Mouse (Mus musculus): Measurements from ENCODE around the gene Trmt2b. TPM values are rescaled to one million over a fixed set of nuclear protein-coding genes. Genes with fewer than 3 reads are reported as not detected.
"Not testable (repeated sequence)": the region's sequence is repeated elsewhere in the genome, so short reads cannot be mapped to it uniquely, and the experiment has no call there.

Trmt2b gene
- total RNA-seq, 4 experiments from 2014 or later = 40.1 to 63.5 (median 55.3) TPM

DNA sequence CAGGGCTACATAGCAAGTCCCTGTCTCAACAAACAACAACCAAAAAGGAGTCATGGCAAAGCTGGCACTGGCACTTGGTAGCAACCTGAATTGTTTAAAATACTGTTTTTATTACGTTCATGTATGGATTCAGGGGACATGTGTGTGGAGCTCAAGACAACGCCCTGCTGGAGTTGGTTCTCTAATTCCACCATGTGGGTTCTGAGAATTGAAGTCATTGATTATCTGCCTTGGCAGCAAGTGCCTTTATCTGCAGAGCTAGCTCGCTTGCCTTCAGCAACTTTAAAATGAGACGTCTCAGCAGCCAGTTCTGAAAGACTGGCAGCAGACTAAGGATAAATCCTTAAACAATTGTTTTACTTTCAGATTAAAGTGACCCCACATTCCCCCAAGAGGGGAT is 58.6 kb downstream of the Trmt2b start:
- no peak for DNase-seq

DNA sequence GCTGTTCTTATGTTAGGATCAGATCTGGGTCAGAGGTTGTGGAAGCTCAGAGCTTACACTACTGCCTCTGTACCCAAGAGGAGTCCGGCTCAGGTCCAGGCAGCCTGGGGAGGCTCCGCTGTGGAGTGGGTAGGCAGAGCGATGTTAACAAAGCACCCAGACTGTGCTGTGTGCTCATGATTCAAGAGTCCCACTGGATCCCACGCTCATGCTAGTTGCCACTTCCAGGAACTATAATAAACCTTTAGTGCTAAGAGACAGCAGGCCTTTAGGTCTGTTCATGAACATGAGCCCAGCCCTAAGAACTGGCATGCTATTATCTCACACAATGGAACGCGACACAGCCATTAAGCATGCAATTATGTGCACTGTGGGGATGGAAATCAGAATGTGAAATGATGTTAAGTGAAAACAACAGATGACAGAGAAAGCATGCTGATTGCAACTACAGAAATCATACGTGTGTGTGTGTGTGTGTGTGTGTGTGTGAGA is 65.6 kb downstream of the Trmt2b start:
- no peak for DNase-seq

DNA sequence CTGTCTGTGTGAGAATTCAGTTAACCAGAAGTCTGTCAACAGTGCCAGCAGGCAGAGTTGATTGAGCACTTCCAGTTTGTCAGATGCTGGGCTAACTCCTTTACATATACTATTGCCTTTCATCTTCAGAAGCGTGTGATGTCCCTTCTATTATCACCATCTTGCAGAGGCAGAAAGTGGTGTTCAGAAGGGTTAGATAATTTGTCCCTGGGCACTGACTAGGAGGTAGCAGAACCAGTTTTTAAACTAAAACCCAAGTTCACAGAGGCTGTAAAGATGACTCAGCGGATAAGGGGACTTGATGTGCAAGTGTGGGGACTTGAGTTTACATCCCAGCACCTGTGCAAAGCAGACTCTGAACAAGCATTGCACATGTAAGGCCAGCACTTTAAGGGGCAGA is 68.3 kb downstream of the Trmt2b start:
- no peak for DNase-seq

DNA sequence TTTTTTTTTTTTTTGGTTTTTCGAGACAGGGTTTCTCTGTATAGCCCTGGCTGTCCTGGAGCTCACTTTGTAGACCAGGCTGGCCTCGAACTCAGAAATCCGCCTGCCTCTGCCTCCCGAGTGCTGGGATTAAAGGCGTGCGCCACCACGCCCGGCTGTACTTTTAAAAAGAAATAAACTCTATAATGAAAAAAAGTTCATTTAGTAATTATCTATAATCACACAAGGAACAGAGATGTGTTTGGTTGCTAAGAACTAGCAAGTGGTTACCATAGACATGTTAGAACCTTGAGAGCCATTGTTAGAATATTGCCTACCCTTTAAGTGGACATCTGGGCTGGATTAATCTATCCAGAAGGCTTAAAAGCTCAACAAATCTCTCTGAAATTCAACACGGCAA is 89.6 kb downstream of the Trmt2b start, which contains the start of gene Arl13a:
TSS of gene Arl13a (plus strand) at position 301 of the 400 bp plus-strand sequence.
- not testable (repeated sequence) for DNase-seq

DNA sequence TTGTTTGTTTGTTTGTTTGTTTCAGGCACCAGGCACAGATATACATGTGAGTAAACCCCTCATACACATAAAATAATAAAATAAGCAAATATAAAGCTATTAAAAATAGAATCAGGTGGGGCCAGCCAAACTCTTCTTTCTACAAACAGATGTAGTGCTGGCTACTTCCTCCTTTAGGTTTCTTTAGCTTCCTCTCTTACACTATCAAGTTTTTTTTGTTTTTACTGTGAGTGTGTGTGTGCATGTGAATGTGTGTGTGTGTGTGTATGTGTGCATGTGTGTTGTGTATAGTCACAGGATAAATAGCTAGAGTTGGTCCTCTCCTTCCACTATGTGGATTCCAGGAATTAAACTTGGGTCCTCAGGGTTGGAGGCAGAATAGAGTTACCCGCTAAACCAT is 102.1 kb downstream of the Trmt2b start:
- no peak for DNase-seq

Other genes with a start within 250 kb of the Trmt2b start
- 10 to 100 TPM; 31.8 to 42.6 (median 35.8) TPM for gene Cstf2, start 217.8 kb downstream of the Trmt2b start, total RNA-seq (2022)
- 1 to 10 TPM in 3 of 4 experiments, under 1 TPM in 1; 0.96 to 2.0 (median 1.4) TPM for gene Xkrx, start 114.9 kb downstream of the Trmt2b start, total RNA-seq (2022)
- gene Arl13a, start 89.5 kb downstream of the Trmt2b start, total RNA-seq (2022) = not detected
- 1 to 10 TPM in 1 of 4 experiments, under 1 TPM in 3; 0.27 to 1.7 (median 0.62) TPM for gene Nox1, start 55.0 kb downstream of the Trmt2b start, total RNA-seq (2022)
- 100 to 1,000 TPM; 397 to 535 (median 497) TPM for gene Tmem35a, start 18.2 kb upstream of the Trmt2b start, total RNA-seq (2022)
- gene Cenpi, start 31.1 kb upstream of the Trmt2b start, total RNA-seq (2022) = 1 to 10 TPM; 1.3 to 4.3 (median 3.9) TPM
- gene Drp2, start 127.6 kb upstream of the Trmt2b start, total RNA-seq (2022) = under 1 TPM; 0.29 to 0.52 (median 0.50) TPM
- not detected for gene Taf7l, start 199.5 kb upstream of the Trmt2b start, total RNA-seq (2022)

Data from adrenal gland, adult 8-10 months (tissue).